Mouse (Mus musculus) spleen, embryonic (tissue): Measurements from ENCODE around the gene Slc38a8.

Source experiments
- CTCF ChIA-PET: fragments of 350-600 bp; sonication (Branson Sonifier 250); formaldehyde crosslinking; loops from one replicate; lab custom pipeline; 2022; lab: Charles Lee

Slc38a8 gene

DNA sequence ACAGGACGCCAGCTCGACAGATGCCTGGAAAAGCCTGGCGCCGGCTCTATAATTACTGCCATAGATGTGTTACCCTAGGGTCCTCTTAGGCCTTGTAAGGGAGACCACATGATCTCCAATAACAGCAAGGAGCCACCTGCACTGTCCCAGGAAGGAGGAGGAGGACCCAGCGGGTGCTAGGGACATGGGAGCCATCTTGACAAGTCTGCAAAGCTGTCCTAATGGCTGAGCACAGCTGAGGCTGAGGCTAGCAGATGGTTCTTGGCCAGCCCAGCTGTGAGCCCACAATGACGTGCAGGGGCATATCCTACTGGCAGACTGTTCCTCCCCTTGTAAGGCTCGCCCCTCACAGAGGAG is 61.6 kb downstream of the Slc38a8 start:
- CTCF ChIA-PET = interaction anchor here (0.6 to 1.4 kb wide), 2 partner anchors 32 to 129 kb away, joined by 3 to 4 read pairs; no protein-coding TSS in a partner anchor

DNA sequence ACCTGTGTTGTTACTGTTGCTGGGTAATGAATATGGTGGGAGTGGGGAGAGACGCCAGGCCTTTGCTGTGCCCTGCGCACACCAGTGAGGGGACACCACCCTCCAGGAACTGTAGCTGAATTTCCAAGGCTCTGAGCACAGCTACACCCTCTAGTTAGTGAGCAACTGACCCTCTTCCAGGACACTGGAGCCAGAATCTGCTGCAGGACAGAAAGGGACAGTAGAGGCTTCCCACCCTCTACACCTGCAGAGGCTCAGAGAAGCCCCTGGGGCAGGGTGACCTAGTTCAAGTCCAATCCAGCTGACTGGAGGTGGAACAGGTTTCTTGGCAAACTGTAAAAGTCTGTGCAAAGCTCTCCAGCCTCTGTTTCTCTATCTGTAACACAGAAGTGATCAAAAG is 62.1 kb downstream of the Slc38a8 start:
- CTCF ChIA-PET = interaction anchor here (1.4 kb wide), 1 partner anchor 32 kb away, joined by 4 read pairs; no protein-coding TSS in a partner anchor

- CTCF ChIA-PET = interaction anchor here (0.6 to 2.5 kb wide), 4 partner anchors 10 to 374 kb away, joined by 3 to 9 read pairs (median 4); no protein-coding TSS in a partner anchor
Measured at GRCm38 (mm10) chr8:119438876-119439275, 62.6 kb downstream of the Slc38a8 start.

GRCm38 (mm10) chr8:119437506-119437905 is 64.0 kb downstream of the Slc38a8 start:
- CTCF ChIA-PET = interaction anchor here (1.1 to 2.5 kb wide), 3 partner anchors 13 to 25 kb away, joined by 4 to 9 read pairs (median 5); no protein-coding TSS in a partner anchor

- CTCF ChIA-PET = interaction anchor here (1.1 to 2.5 kb wide), 3 partner anchors 12 to 24 kb away, joined by 4 to 9 read pairs (median 5); no protein-coding TSS in a partner anchor
Measured at GRCm38 (mm10) chr8:119436933-119437332, 64.6 kb downstream of the Slc38a8 start.

DNA sequence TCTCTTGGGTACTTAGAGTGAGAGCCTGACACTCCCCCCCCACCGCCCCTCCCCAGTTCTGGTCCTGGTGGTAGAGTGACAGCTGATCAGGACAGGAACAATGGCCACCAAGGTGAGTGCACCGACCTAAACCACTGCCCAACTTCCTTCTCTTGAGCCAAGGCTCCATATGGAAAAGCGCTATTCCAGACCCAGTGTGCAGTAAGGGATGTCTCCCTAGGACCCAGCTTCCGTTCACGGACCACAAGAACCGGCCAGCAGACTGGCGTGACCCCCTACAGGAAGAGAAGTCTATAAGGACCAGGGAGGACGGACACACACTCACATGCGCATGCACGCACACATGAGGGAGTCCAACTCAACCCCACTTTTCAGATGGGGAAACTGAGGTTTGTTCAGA is 65.2 kb downstream of the Slc38a8 start:
- CTCF ChIA-PET = interaction anchor here (2.5 kb wide), 1 partner anchor 24 kb away, joined by 9 read pairs; no protein-coding TSS in a partner anchor

DNA sequence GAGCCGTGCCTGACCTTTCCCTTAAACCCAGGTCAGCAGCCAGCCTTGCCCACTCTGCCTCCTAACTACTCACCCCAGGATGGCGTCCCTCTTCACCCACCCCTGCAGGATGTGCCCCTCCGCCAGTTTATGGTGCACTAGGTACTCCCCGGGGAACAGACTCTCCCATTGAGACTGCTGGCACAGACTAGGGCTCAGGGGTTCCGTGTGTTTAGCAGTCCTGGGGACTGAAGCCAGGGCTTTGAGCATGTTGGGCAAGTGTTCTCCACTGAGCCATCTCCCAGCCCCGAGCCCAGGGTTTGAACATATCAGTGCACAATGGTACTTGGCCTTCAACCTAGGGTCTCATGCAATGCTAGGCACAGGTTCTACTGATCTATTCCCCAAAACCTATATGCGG is 66.0 kb downstream of the Slc38a8 start:
- CTCF ChIA-PET = no interaction called here

GRCm38 (mm10) chr8:119434569-119434968 is 66.9 kb downstream of the Slc38a8 start:
- CTCF ChIA-PET = no interaction called here

GRCm38 (mm10) chr8:119433582-119434174 is 67.8 kb downstream of the Slc38a8 start, which contains the start of gene Osgin1:
TSS of gene Osgin1 (plus strand) at chr8:119434124.
- CTCF ChIA-PET = no interaction called here

- CTCF ChIA-PET = interaction anchor here (0.7 kb wide), 1 partner anchor 20 kb away, joined by 4 read pairs; no protein-coding TSS in a partner anchor
Measured at GRCm38 (mm10) chr8:119432372-119432771, 69.1 kb downstream of the Slc38a8 start.

DNA sequence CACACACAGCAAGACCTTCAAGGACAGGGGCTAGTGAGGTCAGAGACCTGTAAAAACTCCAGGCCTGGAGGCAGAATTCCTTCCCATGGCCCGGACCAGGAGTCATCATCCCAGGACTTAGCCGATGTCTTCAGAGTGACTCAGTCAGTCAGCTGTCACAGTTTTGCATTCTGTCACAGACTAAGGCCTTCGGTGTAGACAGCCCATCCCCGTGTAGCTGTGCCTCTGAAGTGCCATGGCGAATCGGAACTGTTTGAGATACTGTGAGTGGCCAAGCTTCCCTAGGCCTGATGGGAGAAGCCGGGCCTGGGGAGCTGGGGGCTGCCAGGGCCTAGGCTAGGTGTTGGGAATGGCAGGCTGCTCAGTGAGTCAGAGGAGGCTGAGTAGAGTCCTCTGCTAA is 70.8 kb downstream of the Slc38a8 start:
- CTCF ChIA-PET = no interaction called here

DNA sequence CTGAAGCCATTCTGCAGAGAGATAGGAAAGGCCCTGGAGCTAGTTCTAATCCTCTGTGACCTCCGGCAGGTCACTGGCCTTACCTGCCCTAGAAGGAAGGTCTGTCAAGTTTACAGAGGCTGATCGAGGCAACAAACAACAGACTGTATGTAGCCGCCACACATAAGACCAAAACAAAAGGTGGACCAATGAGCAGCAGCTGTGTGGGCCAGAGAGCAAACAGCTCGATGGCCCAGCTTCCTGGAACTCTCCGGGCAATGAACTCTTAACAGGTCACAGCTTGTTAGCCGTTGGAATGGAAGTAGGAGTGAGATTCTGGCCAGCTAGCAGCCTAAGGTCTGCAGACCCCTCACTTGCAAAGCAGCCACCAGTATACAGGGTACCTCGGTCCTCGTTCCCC is 71.2 kb downstream of the Slc38a8 start:
- CTCF ChIA-PET = no interaction called here
